Mouse (Mus musculus) midbrain, embryonic 15.5 days (tissue): ENCODE data around the gene Pkp1. TPM values are rescaled to one million over a fixed set of nuclear protein-coding genes. Genes with fewer than 3 reads are reported as not detected.

Source experiments
- ATAC-seq: fragments of 200-750 bp; cut with Nextera tagmentation; replicated peaks from 2 replicates; pipeline ENCODE4 v1.8.0; 2017; ENCODE audit warnings: moderate TSS enrichment
- H3K27ac ChIP-seq: fragments of 300-500 bp; sonication (generic); 2 replicates; pipeline ENCODE4 v1.5.1; 2015; ENCODE audit warnings: mild to moderate bottlenecking, inconsistent platforms
- H3K27me3 ChIP-seq: fragments of 300-500 bp; sonication (generic); replicated peaks from 2 replicates; pipeline ENCODE4 v1.6.1; 2015; ENCODE audit warnings: inconsistent platforms
- H3K36me3 ChIP-seq: fragments of 300-500 bp; sonication (generic); replicated peaks from 2 replicates; pipeline ENCODE4 v1.6.1; 2015; ENCODE audit warnings: inconsistent platforms
- H3K4me1 ChIP-seq: fragments of 300-500 bp; sonication (generic); 2 replicates; pipeline ENCODE4 v1.6.1; 2015; ENCODE audit warnings: inconsistent platforms
- H3K4me2 ChIP-seq: fragments of 300-500 bp; sonication (generic); 2 replicates; pipeline ENCODE4 v1.6.1; 2015; ENCODE audit warnings: inconsistent platforms, mild to moderate bottlenecking, moderate library complexity
- H3K4me3 ChIP-seq: fragments of 300-500 bp; sonication (generic); 2 replicates; pipeline ENCODE4 v1.5.1; 2015; ENCODE audit warnings: mild to moderate bottlenecking, inconsistent platforms
- H3K9ac ChIP-seq: fragments of 300-500 bp; sonication (generic); 2 replicates; pipeline ENCODE4 v1.6.1; 2015; ENCODE audit warnings: mild to moderate bottlenecking, inconsistent platforms
- H3K9me3 ChIP-seq: fragments of 300-500 bp; sonication (generic); 2 replicates; pipeline ENCODE4 v1.6.1; 2016; ENCODE audit warnings: inconsistent platforms
- WGBS: fragments of 180-500 bp; shearing (Covaris S2); methylation state at CpG from one replicate; pipeline ENCODE4 v1.1.7; 2015; ENCODE audit warnings: mixed read lengths; 5-methylcytosine and 5-hydroxymethylcytosine counted together
- polyA plus RNA-seq: library from polyadenylated mRNA; unstranded; fragments of >200 nt; fragmentation: Nextera tagmentation; extraction: Ambion mirVana; gene quantifications from 2 replicates; pipeline ENCODE4 v1.2.1, GENCODE M21; 2015

Gene Pkp1
- polyA plus RNA-seq, 1 experiment from 2014 or later, result 0.25 TPM

DNA sequence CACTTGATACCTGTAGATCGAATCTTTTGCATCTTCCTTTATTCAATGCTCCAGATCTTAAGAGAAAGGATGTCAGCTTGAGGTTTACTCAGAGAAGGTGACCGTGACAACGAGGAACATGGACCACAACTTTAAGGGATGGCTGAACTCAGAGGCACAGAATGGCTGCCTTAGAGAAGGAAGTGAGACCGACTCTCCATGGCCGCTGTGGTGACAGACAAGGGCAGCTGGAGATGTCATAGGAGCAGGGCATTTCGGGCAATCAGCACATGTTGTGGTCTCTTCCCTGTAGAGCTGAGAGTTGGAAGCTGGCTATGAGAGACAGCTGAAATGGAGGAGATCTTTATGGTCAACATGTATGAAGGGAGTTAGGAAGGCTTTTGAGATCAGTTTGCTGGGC lies 54.2 kb downstream of the Pkp1 start:
- Histone ChIP-seq H3K27ac (no peak overlapping the region), H3K4me2 (no peak overlapping the region), H3K27me3 (no peaks in the 10 kb centered on the region), H3K36me3 (no peaks in the 10 kb centered on the region), H3K4me3 (no peak overlapping the region), H3K9me3 (no peaks in the 10 kb centered on the region), H3K4me1 (no peaks in the 10 kb centered on the region), H3K9ac (no peak overlapping the region)
- no peak for ATAC-seq
- 87% methylated on average over 6 of the region's 6 CpGs for WGBS

DNA sequence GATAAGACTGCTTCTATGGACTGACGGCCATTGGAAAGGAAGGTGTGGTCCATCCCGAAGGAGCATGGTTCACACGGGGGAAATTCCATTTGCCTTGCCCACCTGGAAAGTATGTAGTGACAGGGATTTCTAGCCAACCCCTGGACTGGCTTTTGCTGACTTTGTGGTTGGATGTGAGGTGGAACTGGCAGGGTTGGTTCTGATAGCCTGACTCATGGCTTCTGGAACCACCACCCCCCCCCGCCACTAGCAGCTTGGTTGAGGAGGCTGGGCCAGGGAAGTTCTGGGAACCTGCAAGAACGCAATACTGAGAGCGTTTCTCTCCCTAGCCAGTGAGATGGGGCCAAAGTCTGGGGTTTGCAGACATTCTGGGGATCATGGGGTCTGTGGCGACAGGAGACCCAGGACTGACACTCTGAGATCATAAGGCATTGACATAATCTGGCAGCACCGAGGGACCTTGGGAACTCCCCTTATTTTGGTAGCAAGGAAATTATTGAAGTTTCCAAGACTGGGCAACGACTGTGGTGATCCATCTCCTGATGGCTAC lies 55.1 kb downstream of the Pkp1 start:
- no peak for ATAC-seq
- no peaks in the 10 kb centered on the region for H3K27me3 ChIP-seq
- no peaks in the 10 kb centered on the region for H3K9me3 ChIP-seq
- no peaks in the 10 kb centered on the region for H3K36me3 ChIP-seq
- WGBS, result 85% methylated on average over 9 of the region's 9 CpGs
- no peak overlapping the region for H3K9ac ChIP-seq
- no peak overlapping the region for H3K4me3 ChIP-seq
- no peak overlapping the region for H3K27ac ChIP-seq
- no peaks in the 10 kb centered on the region for H3K4me1 ChIP-seq
- no peak overlapping the region for H3K4me2 ChIP-seq

DNA sequence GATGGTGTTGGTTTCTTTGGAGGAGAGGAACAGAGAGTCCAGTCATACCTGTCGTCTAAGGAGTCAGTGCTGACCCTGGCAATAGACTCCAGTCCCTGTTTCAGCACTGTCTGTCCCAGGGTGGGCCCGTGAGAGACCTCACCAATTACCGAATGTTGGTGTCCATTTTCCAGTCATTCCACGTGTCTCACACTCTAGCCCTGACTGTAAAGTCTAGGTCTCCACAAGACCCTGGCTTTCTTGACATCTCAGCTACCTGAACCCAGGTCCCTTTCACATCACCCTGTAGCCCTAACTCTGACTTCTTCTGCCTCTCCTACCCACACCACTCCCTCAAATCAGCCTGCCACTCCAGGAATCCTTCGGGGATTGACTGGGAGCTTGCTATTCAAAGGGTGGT lies 56.4 kb downstream of the Pkp1 start:
- ATAC-seq, result no peak
- Histone ChIP-seq H3K27me3 (no peaks in the 10 kb centered on the region), H3K9me3 (no peaks in the 10 kb centered on the region), H3K4me1 (no peaks in the 10 kb centered on the region), H3K27ac (no peak overlapping the region), H3K9ac (no peak overlapping the region), H3K36me3 (no peaks in the 10 kb centered on the region), H3K4me2 (no peak overlapping the region), H3K4me3 (no peak overlapping the region)
- WGBS, result 84% methylated on average over 5 of the region's 5 CpGs

DNA sequence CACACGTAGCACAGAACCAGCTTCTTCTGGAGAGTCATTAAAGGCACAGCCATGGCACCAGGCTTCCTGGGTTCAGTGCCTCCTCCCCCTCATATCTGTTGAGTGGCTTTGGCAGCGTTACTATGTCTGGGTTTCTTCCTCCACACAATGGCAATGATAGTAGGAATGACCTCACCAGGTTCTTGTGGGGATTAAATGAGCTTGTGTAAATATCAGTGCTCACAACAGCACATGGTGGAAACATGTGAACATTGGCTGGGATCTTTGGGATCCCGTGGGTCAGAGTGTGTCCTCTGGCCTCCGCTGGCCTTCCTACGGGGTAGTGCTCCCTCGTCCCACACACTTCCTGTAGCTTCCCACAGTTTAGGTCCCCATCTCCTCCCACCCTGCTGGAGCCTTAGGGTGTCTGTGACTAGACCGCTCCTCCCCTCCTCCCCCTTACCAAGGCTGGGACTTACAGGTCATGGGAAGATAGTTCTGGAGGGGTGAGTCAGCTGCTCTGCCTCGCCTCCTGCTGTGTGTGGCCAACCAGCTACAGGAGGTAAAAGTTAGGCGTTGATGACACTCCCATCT lies 56.9 kb downstream of the Pkp1 start:
- Histone ChIP-seq H3K9me3 (no peaks in the 10 kb centered on the region), H3K9ac (no peak overlapping the region), H3K4me2 (no peak overlapping the region), H3K27ac (no peak overlapping the region), H3K4me3 (no peak overlapping the region), H3K36me3 (no peaks in the 10 kb centered on the region), H3K27me3 (no peaks in the 10 kb centered on the region), H3K4me1 (no peaks in the 10 kb centered on the region)
- ATAC-seq, result no peak
- 77% methylated on average over 9 of the region's 9 CpGs for WGBS

DNA sequence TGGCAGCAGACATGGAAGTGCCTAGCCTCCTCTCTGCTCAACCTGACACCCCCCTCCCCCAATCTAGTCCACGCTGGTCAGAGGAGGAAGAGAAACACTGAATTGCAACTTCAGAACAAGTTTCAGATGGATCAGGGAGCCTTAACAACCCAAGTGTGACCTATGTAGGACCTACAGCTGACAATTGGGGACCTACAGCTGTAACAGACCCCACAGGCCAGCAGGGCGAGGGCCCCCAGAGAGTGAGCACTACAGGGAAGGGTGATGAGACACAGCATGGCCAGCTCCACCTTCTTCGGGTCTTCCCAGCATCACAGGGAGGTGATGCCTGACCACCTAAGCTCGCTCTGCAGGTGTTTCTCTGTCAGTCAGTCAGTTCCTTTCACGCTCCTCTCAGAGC lies 57.9 kb downstream of the Pkp1 start:
- Histone ChIP-seq H3K4me1 (no peaks in the 10 kb centered on the region), H3K27me3 (no peaks in the 10 kb centered on the region), H3K36me3 (no peaks in the 10 kb centered on the region), H3K9ac (no peak overlapping the region), H3K4me2 (no peak overlapping the region), H3K9me3 (no peaks in the 10 kb centered on the region), H3K27ac (no peak overlapping the region), H3K4me3 (no peak overlapping the region)
- 84% methylated on average over 5 of the region's 5 CpGs for WGBS
- ATAC-seq, result no peak

DNA sequence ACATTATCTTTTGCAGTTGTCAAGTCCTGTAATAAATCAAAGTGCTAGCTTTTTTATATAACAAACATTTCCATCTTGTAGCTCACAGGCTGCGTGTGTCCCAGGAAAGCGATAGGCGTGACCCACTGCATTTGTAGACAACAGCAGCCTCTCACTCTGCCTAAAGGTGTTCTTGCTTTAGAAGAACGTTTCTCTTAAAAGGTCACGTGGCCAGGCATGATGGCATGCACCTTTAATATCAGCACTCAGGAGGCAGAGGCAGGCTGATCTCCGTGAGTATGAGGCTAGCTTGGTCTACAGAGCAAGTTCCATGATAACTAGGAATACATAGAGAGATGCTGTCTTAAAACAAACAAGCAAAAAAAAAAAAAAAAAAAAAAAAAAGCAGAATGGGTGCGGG lies 60.5 kb downstream of the Pkp1 start:
- WGBS, result 92% methylated on average over 7 of the region's 7 CpGs
- Histone ChIP-seq H3K4me3 (no peak overlapping the region), H3K36me3 (no peaks in the 10 kb centered on the region), H3K9ac (no peak overlapping the region), H3K27me3 (no peaks in the 10 kb centered on the region), H3K4me1 (no peaks in the 10 kb centered on the region), H3K9me3 (no peaks in the 10 kb centered on the region), H3K27ac (no peak overlapping the region), H3K4me2 (no peak overlapping the region)
- ATAC-seq, result no peak

DNA sequence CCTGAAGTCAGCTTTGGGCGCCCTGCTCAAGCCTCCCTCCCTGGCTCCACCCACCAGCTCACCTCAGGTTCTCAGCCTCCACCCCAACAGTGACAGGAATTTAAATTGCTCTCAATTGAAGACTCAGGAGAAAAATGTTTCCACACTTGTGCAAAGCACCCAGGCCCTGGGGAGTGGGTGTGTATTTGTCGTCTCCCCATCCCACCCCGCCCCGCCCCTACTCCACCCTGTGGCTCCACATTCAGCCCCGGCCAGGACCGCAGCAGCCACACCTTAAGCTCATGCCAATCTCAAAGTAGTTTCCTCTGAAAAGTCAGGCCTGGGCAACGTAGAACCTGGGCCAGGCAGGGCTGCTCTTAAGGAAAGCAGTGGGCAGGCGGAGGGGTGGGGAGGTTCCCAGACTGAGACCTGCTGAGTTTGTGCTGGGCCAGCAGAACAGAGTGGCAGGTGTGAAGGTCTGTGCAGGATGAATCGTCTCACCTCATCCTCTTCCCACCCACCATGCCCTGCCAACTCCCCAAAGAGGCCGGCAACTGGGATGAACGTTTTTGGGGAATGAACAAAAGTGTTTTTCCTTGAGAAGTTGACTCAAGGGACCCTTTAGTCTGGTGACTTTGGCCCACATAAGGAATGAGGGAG lies 61.8 kb downstream of the Pkp1 start:
- Histone ChIP-seq H3K27ac (no peak overlapping the region), H3K9ac (no peak overlapping the region), H3K9me3 (no peaks in the 10 kb centered on the region), H3K27me3 (no peaks in the 10 kb centered on the region), H3K4me3 (no peak overlapping the region), H3K4me2 (no peak overlapping the region), H3K4me1 (peaks cover 4% of the 10 kb centered on the region; the same call in 1 of the 2 replicates), H3K36me3 (no peaks in the 10 kb centered on the region)
- WGBS, result 73% methylated on average over 11 of the region's 11 CpGs
- no peak for ATAC-seq

DNA sequence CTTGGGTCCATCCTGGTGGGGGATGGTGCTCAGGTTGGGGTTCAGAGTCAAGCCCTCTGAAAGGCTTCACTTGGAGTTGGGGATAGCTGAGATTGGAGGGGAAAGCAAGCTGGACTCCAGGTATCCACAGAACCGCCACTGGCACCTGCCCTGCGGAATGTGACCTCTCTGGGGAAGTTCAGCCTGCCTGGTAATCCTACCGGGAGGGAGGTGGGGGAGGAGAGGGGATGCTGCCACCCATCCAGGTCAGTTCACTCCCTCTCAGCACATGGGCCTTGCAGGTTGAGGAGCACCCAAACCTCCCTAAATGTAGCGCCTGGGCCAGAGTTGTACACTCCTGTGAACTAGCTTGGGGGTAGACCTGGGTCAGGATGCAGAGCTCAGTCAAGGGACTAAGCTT lies 62.9 kb downstream of the Pkp1 start:
- H3K4me1 ChIP-seq, result peaks cover 8% of the 10 kb centered on the region; the same call in 1 of the 2 replicates
- WGBS, result 69% methylated on average over 4 of the region's 4 CpGs
- H3K4me2 ChIP-seq, result no peak overlapping the region
- H3K36me3 ChIP-seq, result no peaks in the 10 kb centered on the region
- H3K27ac ChIP-seq, result no peak overlapping the region
- H3K27me3 ChIP-seq, result no peaks in the 10 kb centered on the region
- no peak overlapping the region for H3K9ac ChIP-seq
- H3K9me3 ChIP-seq, result no peaks in the 10 kb centered on the region
- H3K4me3 ChIP-seq, result no peak overlapping the region
- ATAC-seq, result no peak

DNA sequence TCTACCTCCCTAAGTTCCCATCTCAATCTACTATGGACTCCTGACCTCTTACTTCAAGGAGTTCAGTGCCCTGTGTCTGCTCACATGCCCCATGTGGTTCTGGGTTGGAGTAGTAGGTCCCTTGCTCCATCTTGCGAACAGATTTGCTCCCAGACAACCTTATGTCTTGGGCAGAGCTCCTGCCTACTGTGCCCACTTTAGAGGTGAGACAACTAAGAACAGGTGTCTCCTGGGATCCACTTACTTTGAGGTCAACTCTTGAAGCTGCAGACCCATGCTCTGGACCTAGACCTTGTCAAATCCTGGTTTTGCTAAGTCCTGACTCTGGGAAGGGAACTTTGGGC lies 63.7 kb downstream of the Pkp1 start:
- H3K4me2 ChIP-seq, result no peak overlapping the region
- ATAC-seq, result no peak
- H3K9me3 ChIP-seq, result no peaks in the 10 kb centered on the region
- no peak overlapping the region for H3K9ac ChIP-seq
- no peak overlapping the region for H3K27ac ChIP-seq
- H3K4me3 ChIP-seq, result no peak overlapping the region
- H3K27me3 ChIP-seq, result no peaks in the 10 kb centered on the region
- H3K36me3 ChIP-seq, result no peaks in the 10 kb centered on the region
- 87% methylated on average over 1 of the region's 1 CpGs for WGBS
- H3K4me1 ChIP-seq, result peaks cover 8% of the 10 kb centered on the region; the same call in 1 of the 2 replicates

DNA sequence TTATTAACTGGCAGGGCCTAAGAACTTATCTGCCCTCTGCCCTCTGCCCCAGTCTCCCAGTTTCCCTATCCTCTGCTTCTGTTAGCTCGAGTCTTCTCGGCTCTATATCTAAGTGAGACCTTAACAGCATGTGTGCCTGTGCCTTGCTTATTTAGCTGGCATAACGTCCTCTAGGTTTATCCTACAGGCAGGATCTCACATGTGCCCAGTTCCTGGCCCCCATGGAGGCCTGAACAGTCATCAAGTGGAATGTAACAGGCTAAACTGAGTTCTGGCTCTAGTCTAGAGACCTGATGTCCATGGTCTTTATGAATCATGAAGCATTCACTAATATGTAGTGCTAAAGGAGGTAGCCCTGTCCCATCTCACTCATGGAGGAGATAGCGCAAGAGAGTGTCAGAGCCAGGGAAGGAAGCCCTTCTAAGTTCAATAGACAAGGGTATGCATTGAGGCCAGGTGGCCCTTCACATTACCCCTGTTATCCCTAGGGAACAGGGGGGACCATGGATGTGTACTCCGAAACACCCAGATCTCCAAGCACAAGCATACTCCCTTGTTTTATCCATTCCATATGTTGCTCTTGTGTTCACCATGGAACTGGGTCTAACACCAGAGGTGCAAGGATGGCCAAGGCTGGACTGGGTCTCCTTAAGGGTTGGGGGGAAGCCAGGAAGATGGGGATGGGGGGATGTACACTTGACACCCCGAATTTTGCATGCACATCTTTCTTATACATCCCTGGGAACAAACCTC lies 64.2 kb downstream of the Pkp1 start:
- WGBS, result 88% methylated on average over 6 of the region's 6 CpGs

DNA sequence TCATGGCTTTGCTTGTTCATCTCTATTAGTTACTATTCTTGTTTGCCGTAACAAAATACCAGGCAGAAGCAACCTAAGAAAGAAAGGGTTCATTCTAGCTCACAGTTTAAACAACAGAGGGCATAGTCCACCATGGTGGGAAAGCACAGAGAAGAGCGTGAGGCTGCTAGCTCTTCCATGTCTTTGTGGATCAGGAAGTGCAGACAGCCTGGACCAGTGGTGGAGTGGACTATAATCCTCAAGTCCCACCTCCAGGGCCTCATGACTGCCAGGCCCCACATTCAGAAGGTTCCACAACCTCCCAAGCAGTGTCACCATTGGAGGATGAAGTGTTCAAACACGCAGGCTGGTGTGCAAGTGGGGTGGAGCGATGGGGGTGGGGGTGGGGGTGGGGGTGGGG lies 65.8 kb downstream of the Pkp1 start:
- Histone ChIP-seq H3K27me3 (no peaks in the 10 kb centered on the region), H3K4me3 (no peak overlapping the region), H3K4me2 (no peak overlapping the region), H3K27ac (no peak overlapping the region), H3K9me3 (no peaks in the 10 kb centered on the region), H3K9ac (no peak overlapping the region), H3K4me1 (peaks cover 8% of the 10 kb centered on the region; the same call in 1 of the 2 replicates), H3K36me3 (no peaks in the 10 kb centered on the region)
- 85% methylated on average over 4 of the region's 4 CpGs for WGBS
- no peak for ATAC-seq

More for the DNA sequence above, 64.2 kb downstream of the Pkp1 start:
- Histone ChIP-seq H3K27me3 (no peaks in the 10 kb centered on the region), H3K4me2 (no peak overlapping the region), H3K36me3 (no peaks in the 10 kb centered on the region), H3K9me3 (no peaks in the 10 kb centered on the region), H3K9ac (no peak overlapping the region), H3K4me3 (no peak overlapping the region), H3K27ac (no peak overlapping the region), H3K4me1 (peaks cover 8% of the 10 kb centered on the region; the same call in 1 of the 2 replicates)
- ATAC-seq, result no peak

DNA sequence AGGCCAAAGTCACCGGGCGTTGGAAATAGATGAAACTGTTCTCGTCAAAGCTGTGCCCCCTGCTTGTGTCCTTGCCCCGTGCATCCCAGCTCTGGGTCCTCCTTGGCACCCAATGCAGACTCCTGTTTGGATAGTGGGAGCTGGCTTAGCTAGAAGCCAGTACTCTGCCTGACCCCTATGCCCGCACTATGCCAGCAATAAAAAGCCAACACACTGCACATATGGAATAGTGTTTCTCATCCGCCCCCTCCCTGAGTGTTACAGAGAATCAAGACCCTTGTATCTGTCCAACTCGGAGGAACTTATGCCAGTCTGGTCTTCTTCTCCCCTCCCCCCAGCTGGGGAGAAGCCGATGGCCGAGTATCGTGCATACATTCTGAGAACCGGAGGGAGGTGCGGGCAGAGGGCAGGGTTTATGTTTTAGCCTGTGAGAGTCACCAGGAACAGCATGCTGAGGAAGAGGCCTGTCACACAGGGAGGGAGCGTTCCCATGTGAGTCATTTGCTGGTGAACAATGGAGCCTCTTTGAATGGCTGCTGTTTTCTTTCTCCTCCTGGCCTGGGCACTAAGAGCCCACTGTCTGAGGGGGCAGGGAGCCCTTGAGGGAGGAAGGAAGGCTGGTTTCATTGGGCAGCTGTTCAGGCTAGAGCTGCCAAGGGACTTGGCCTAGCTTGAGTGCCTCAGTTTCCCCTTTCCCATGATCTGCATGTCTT lies 66.8 kb downstream of the Pkp1 start:
- no peaks in the 10 kb centered on the region for H3K27me3 ChIP-seq
- no peaks in the 10 kb centered on the region for H3K36me3 ChIP-seq
- ATAC-seq, result no peak; the same call in 1 of the 2 replicates
- H3K4me3 ChIP-seq, result no peak overlapping the region
- no peak overlapping the region for H3K9ac ChIP-seq
- no peaks in the 10 kb centered on the region for H3K9me3 ChIP-seq
- peaks cover 8% of the 10 kb centered on the region; the same call in 1 of the 2 replicates for H3K4me1 ChIP-seq
- no peak overlapping the region for H3K27ac ChIP-seq
- WGBS, result 39% methylated on average over 13 of the region's 13 CpGs
- no peak overlapping the region for H3K4me2 ChIP-seq
